Mouse (Mus musculus) forebrain, embryonic 12.5 days (tissue): ENCODE measurements around the gene Magi1. TPM values are rescaled to one million over a fixed set of nuclear protein-coding genes. Genes with fewer than 3 reads are reported as not detected.
A peak's percentile ranks its signal among the peaks of the same experiment; 100 is the strongest.

Experiments used
- ATAC-seq: fragments of 200-750 bp; cut with Nextera tagmentation; 2 replicates; pipeline ENCODE4 v1.8.0; 2017; ENCODE audit warnings: moderate TSS enrichment; ENCODE audit not compliant: low FRiP score
- H3K27ac ChIP-seq: fragments of 300-500 bp; sonication (generic); 2 replicates; pipeline ENCODE4 v1.5.1; 2016; ENCODE audit warnings: mild to moderate bottlenecking
- H3K27me3 ChIP-seq: fragments of 300-500 bp; sonication (generic); 2 replicates; pipeline ENCODE4 v1.6.1; 2016; ENCODE audit warnings: mild to moderate bottlenecking
- H3K36me3 ChIP-seq: fragments of 300-500 bp; sonication (generic); replicated peaks from 2 replicates; pipeline ENCODE4 v1.6.1; 2016; ENCODE audit warnings: mild to moderate bottlenecking
- H3K4me1 ChIP-seq: fragments of 300-500 bp; sonication (generic); 2 replicates; pipeline ENCODE4 v1.6.1; 2016
- H3K4me2 ChIP-seq: fragments of 300-500 bp; sonication (generic); 2 replicates; pipeline ENCODE4 v1.6.1; 2016; ENCODE audit warnings: mild to moderate bottlenecking, moderate library complexity
- H3K4me3 ChIP-seq: fragments of 300-500 bp; sonication (generic); replicated peaks from 2 replicates; pipeline ENCODE4 v1.5.1; 2016; ENCODE audit warnings: mild to moderate bottlenecking
- H3K9ac ChIP-seq: fragments of 300-500 bp; sonication (generic); 2 replicates; pipeline ENCODE4 v1.6.1; 2016; ENCODE audit warnings: mild to moderate bottlenecking
- H3K9me3 ChIP-seq: fragments of 300-500 bp; sonication (generic); 2 replicates; pipeline ENCODE4 v1.6.1; 2016
- WGBS: fragments of 180-500 bp; shearing (Covaris S2); methylation state at CpG from one replicate; pipeline ENCODE4 v1.1.7; 2016; 5-methylcytosine and 5-hydroxymethylcytosine counted together
- polyA plus RNA-seq: library from polyadenylated mRNA; unstranded; fragments of >200 nt; fragmentation: Nextera tagmentation; extraction: Ambion mirVana; gene quantifications from 2 replicates; pipeline ENCODE4 v1.2.1, GENCODE M21; 2016

The Magi1 gene
- polyA plus RNA-seq, 1 experiment from 2014 or later: 45.5 TPM

- Histone ChIP-seq H3K4me3 (peak overlapping the region; percentile 3; the same call in 1 of the 2 replicates), H3K27me3 (peaks cover 12% of the 10 kb centered on the region; the same call in 1 of the 2 replicates), H3K36me3 (peaks cover 6% of the 10 kb centered on the region; the same call in 1 of the 2 replicates), H3K9ac (0 out of 2 replicates have a peak overlapping the region, but pooled peaks have one; percentile 17), H3K4me2 (peak overlapping the region; percentile 45), H3K27ac (no peak overlapping the region), H3K9me3 (no peaks in the 10 kb centered on the region), H3K4me1 (peaks cover 44% of the 10 kb centered on the region)
- 5% methylated on average over 24 of the region's 24 CpGs for WGBS
- no peak for ATAC-seq
Measured at GRCm38 (mm10) chr6:93716686-93717625, 566.8 kb downstream of the Magi1 start.

- 30% methylated on average over 24 of the region's 24 CpGs for WGBS
- 0 out of 2 replicates have a peak, but pooled peaks have one; percentile 36 for ATAC-seq
- H3K4me3 ChIP-seq: no peak overlapping the region
- H3K9me3 ChIP-seq: no peaks in the 10 kb centered on the region
- peaks cover 44% of the 10 kb centered on the region for H3K4me1 ChIP-seq
- H3K4me2 ChIP-seq: peak overlapping the region; percentile 26
- H3K9ac ChIP-seq: 0 out of 2 replicates have a peak overlapping the region, but pooled peaks have one; percentile 21
- peaks cover 6% of the 10 kb centered on the region; the same call in 1 of the 2 replicates for H3K36me3 ChIP-seq
- H3K27ac ChIP-seq: no peak overlapping the region
- H3K27me3 ChIP-seq: peaks cover 12% of the 10 kb centered on the region; the same call in 1 of the 2 replicates
Measured at GRCm38 (mm10) chr6:93715181-93716180, 568.2 kb downstream of the Magi1 start.

DNA sequence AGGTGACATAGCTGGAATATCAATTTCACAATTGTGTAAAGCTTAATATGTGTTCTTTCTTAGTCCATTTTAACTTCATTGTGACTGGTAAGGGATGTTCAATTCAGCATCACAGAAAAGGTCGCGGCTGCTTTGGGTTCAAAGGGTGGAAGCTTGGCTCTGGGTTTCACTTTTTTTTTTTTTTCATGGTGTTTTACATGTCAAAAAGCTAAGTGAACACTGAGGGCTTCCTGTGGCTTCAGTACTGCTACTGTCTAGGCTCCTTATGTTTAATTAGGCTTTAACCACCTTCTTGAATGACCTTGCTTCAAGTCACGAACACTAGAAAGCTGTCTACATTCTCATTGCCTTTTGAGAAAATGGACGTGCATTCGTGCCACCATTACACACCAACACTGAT is 579.4 kb downstream of the Magi1 start:
- ATAC-seq: no peak
- Histone ChIP-seq H3K9me3 (no peaks in the 10 kb centered on the region), H3K27ac (no peak overlapping the region), H3K9ac (no peak overlapping the region), H3K27me3 (no peaks in the 10 kb centered on the region), H3K4me3 (no peak overlapping the region), H3K36me3 (peaks cover 33% of the 10 kb centered on the region), H3K4me1 (no peaks in the 10 kb centered on the region; the same call in 1 of the 2 replicates), H3K4me2 (no peak overlapping the region)
- WGBS: 62% methylated on average over 5 of the region's 5 CpGs

GRCm38 (mm10) chr6:93699436-93699835 is 584.3 kb downstream of the Magi1 start:
- H3K27ac ChIP-seq: no peak overlapping the region
- ATAC-seq: no peak
- 78% methylated on average over 13 of the region's 13 CpGs for WGBS
- no peaks in the 10 kb centered on the region for H3K27me3 ChIP-seq
- no peak overlapping the region for H3K4me2 ChIP-seq
- no peaks in the 10 kb centered on the region; the same call in 1 of the 2 replicates for H3K4me1 ChIP-seq
- no peak overlapping the region for H3K9ac ChIP-seq
- H3K9me3 ChIP-seq: no peaks in the 10 kb centered on the region
- no peak overlapping the region for H3K4me3 ChIP-seq
- peaks cover 60% of the 10 kb centered on the region for H3K36me3 ChIP-seq

DNA sequence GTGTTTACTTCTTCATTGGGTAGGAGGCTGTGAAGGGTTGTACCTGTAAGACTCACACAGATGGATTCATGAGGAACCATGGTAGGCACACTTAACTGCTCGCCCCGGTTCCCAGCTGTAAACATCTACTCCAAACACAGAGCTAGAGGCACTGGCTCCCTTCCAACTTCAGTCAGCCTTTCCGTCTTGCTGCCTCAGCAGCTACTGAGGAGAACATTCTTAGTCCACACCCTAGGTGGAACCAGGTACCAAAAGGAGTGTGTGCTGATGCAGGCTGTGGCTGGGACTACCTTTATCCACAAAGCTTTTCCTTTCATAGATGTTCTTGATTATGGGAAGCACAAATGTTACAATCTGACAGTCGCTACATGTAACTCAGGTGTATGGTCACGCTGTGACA is 585.8 kb downstream of the Magi1 start:
- 90% methylated on average over 5 of the region's 5 CpGs for WGBS
- no peak overlapping the region for H3K4me3 ChIP-seq
- H3K27me3 ChIP-seq: no peaks in the 10 kb centered on the region
- H3K4me1 ChIP-seq: no peaks in the 10 kb centered on the region
- no peaks in the 10 kb centered on the region for H3K9me3 ChIP-seq
- H3K4me2 ChIP-seq: no peak overlapping the region
- H3K36me3 ChIP-seq: peaks cover 63% of the 10 kb centered on the region
- ATAC-seq: no peak
- no peak overlapping the region for H3K27ac ChIP-seq
- H3K9ac ChIP-seq: no peak overlapping the region

DNA sequence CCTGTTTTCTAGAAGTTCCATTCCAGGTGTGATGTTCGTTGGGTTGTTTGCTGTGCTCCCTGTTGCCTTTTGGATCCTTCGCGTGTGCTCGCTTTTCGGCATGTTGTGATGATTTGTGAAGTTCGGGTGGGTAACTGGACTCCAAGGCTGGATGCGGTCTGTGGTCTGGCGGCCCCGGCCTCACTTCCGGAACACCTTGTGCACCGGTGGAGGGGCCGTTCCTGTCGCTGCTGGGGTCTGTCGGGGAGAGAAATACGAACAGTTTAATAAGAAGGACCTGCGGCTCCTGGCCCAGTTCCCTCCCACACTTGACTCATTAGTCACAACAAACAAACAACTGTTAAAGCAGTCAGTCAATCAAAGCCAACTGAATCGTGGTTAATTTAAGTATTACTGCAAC is 605.0 kb downstream of the Magi1 start:
- Histone ChIP-seq H3K9ac (no peak overlapping the region), H3K36me3 (peaks cover 54% of the 10 kb centered on the region), H3K9me3 (no peaks in the 10 kb centered on the region), H3K4me3 (no peak overlapping the region), H3K4me2 (no peak overlapping the region), H3K4me1 (peaks cover 8% of the 10 kb centered on the region; the same call in 1 of the 2 replicates), H3K27me3 (no peaks in the 10 kb centered on the region), H3K27ac (no peak overlapping the region)
- WGBS: 74% methylated on average over 17 of the region's 17 CpGs
- no peak for ATAC-seq

DNA sequence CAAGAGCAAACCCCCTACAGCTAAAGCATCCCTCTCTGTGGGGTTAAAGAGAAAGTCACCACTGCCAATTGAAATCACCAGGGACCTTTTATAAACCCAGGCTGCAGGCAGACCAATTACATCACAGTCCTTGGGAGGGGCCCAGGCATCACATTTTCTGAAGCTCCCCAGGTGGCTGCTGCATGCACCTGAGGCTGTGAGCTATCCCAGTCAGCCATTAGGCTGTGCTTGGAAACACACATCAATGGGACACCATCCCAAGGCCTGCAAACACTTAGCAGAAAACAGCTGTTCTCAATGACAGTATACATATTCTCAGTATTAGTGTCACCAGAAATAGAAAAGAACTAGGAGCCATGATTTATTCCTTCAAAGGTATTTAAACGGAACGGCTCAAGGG is 617.0 kb downstream of the Magi1 start:
- no peaks in the 10 kb centered on the region for H3K9me3 ChIP-seq
- WGBS: 45% methylated on average over 2 of the region's 2 CpGs
- H3K27me3 ChIP-seq: no peaks in the 10 kb centered on the region
- no peak overlapping the region for H3K4me3 ChIP-seq
- no peaks in the 10 kb centered on the region for H3K4me1 ChIP-seq
- H3K27ac ChIP-seq: no peak overlapping the region
- no peak overlapping the region for H3K9ac ChIP-seq
- H3K4me2 ChIP-seq: no peak overlapping the region
- no peak for ATAC-seq
- no peaks in the 10 kb centered on the region for H3K36me3 ChIP-seq

GRCm38 (mm10) chr6:93665056-93665805 is 618.5 kb downstream of the Magi1 start:
- WGBS: 93% methylated on average over 12 of the region's 12 CpGs
- no peak for ATAC-seq
- no peak overlapping the region for H3K27ac ChIP-seq
- no peaks in the 10 kb centered on the region for H3K36me3 ChIP-seq
- H3K9me3 ChIP-seq: no peaks in the 10 kb centered on the region
- H3K4me1 ChIP-seq: no peaks in the 10 kb centered on the region
- H3K4me2 ChIP-seq: no peak overlapping the region
- H3K9ac ChIP-seq: no peak overlapping the region
- no peak overlapping the region for H3K4me3 ChIP-seq
- H3K27me3 ChIP-seq: no peaks in the 10 kb centered on the region

- Histone ChIP-seq H3K4me1 (no peaks in the 10 kb centered on the region), H3K27ac (no peak overlapping the region), H3K4me3 (no peak overlapping the region), H3K9me3 (no peaks in the 10 kb centered on the region), H3K9ac (no peak overlapping the region), H3K36me3 (no peaks in the 10 kb centered on the region), H3K4me2 (no peak overlapping the region), H3K27me3 (no peaks in the 10 kb centered on the region)
- no peak for ATAC-seq
- 43% methylated on average over 1 of the region's 1 CpGs for WGBS
Measured at GRCm38 (mm10) chr6:93661139-93661538, 622.6 kb downstream of the Magi1 start.

- Histone ChIP-seq H3K27me3 (no peaks in the 10 kb centered on the region), H3K9me3 (no peaks in the 10 kb centered on the region), H3K4me3 (no peak overlapping the region), H3K27ac (no peak overlapping the region), H3K36me3 (no peaks in the 10 kb centered on the region), H3K4me1 (no peaks in the 10 kb centered on the region), H3K4me2 (no peak overlapping the region), H3K9ac (no peak overlapping the region)
- 59% methylated on average over 8 of the region's 8 CpGs for WGBS
- ATAC-seq: no peak
Measured at GRCm38 (mm10) chr6:93659534-93659933, 624.2 kb downstream of the Magi1 start.

GRCm38 (mm10) chr6:93657187-93657974 is 626.3 kb downstream of the Magi1 start:
- H3K9ac ChIP-seq: no peak overlapping the region
- H3K4me3 ChIP-seq: no peak overlapping the region
- no peaks in the 10 kb centered on the region for H3K9me3 ChIP-seq
- H3K36me3 ChIP-seq: no peaks in the 10 kb centered on the region
- H3K4me2 ChIP-seq: no peak overlapping the region
- no peak overlapping the region for H3K27ac ChIP-seq
- no peaks in the 10 kb centered on the region for H3K27me3 ChIP-seq
- ATAC-seq: no peak
- WGBS: 41% methylated on average over 13 of the region's 13 CpGs
- H3K4me1 ChIP-seq: no peaks in the 10 kb centered on the region
